Mouse (Mus musculus): Measurements from ENCODE around the gene Acss2.
A peak's percentile ranks its signal among the peaks of the same experiment; 100 is the strongest.

DNA sequence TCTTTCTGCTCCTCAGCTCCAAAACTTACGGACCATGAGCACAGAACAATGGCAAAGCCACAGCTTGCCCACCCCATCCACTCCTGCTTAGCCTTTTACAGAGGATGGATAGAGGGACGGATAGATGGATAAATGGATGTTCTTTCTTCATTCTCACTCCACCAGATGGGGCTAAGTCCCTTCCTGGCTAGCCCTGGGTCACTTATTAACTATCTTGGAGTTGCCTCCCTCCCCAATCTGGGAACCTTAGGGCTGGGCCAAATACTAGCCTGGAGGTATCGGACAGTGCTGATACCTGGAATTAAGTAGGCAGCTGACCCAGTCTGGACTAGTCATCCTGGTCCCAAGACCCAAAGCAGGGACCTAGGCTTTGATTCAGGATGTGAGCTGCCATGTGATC lies 86.0 kb downstream of the Acss2 start:
- TF ChIP-seq CTCF (IDR thresholded peaks at IDR 0.05) (0 out of 2 replicates have a peak, but pooled peaks have one; percentile 19), EP300 (IDR thresholded peaks at IDR 0.05) (no peak)

All from lung, postnatal 0 days (tissue).